Mouse (Mus musculus): ENCODE measurements around the gene Anp32a. TPM values are rescaled to one million over a fixed set of nuclear protein-coding genes. Genes with fewer than 3 reads are reported as not detected.

The Anp32a gene
- total and polyA plus RNA-seq, 3 experiments = 182 to 516 (median 362) TPM

DNA sequence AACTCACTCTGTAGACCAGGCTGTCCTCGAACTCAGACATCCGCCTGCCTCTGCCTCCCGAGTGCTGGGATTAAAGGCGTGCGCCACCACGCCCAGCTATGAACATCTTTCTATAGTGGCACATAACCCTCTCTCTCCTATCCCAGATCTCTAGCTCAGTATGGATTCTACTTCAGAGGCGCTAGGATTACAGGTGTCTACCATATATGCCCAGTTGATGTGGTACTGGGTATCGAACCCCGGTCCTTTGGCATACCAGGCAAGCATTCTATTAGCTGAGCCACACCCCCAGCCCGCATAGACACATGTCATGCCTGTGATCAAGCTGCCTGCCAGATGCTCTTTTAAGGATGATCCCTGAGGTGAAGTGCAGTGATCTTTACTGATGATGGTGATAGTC, 82.8 kb downstream of the Anp32a start:
- H3K9ac ChIP-seq (ENCODE audit: control insufficient read depth, low read depth, low read length, poor library complexity, severe bottlenecking) = no peak overlapping the region
- no peak overlapping the region for H3K4me3 ChIP-seq (ENCODE audit: control insufficient read depth in 1 of 2, insufficient read depth in 1 of 2, low read depth in 2 of 2, low read length in 2 of 2)
- H3K79me2 ChIP-seq (ENCODE audit: control insufficient read depth, insufficient read depth, low read length, poor library complexity) = no peaks in the 10 kb centered on the region
- no peak for TF ChIP-seq TBP (IDR thresholded peaks at IDR 0.05; ENCODE audit: low read depth, low read length)
- TF ChIP-seq MAX (IDR thresholded peaks at IDR 0.05; ENCODE audit: low read length) = no peak
- TF ChIP-seq USF1 (IDR thresholded peaks at IDR 0.05; ENCODE audit: low read depth, low read length) = no peak
- TF ChIP-seq NELFE (IDR thresholded peaks at IDR 0.05; ENCODE audit: low read depth, low read length) = no peak
- no peak for TF ChIP-seq SMC3 (IDR thresholded peaks at IDR 0.05; ENCODE audit: low read depth, low read length)
- TF ChIP-seq RAD21 (IDR thresholded peaks at IDR 0.05; ENCODE audit: low read depth, low read length) = no peak
- TF ChIP-seq MEF2A (IDR thresholded peaks at IDR 0.05; ENCODE audit: extremely low read depth, insufficient replicate concordance, low read depth, low read length, poor library complexity, severe bottlenecking) = no peak
- TF ChIP-seq ZC3H11A (IDR thresholded peaks at IDR 0.05; ENCODE audit: low read depth, low read length) = no peak
- TF ChIP-seq POLR2AphosphoS5 (IDR thresholded peaks at IDR 0.05; ENCODE audit: borderline replicate concordance, low read depth, low read length) = no peak
- no peak for TF ChIP-seq MAFK (IDR thresholded peaks at IDR 0.05; ENCODE audit: borderline replicate concordance, low read depth, low read length)
- H3K36me3 ChIP-seq (ENCODE audit: control insufficient read depth in 1 of 2, insufficient read depth in 2 of 2, low read length in 2 of 2) = no peaks in the 10 kb centered on the region
- H3K9me3 ChIP-seq (replicated peaks; ENCODE audit: insufficient read depth, low read length) = no peaks in the 10 kb centered on the region
- no peaks in the 10 kb centered on the region for H3K27me3 ChIP-seq (ENCODE audit: control insufficient read depth in 1 of 2, insufficient read depth in 2 of 2, low read length in 2 of 2)
- no peak overlapping the region for H3K27ac ChIP-seq (ENCODE audit: control insufficient read depth, low read depth, low read length)
- no peak for DNase-seq (ENCODE audit: low read depth, low spot score)
- no peaks in the 10 kb centered on the region for H3K4me1 ChIP-seq (ENCODE audit: control insufficient read depth in 1 of 2, insufficient read depth in 2 of 2, low read length in 2 of 2)

DNA sequence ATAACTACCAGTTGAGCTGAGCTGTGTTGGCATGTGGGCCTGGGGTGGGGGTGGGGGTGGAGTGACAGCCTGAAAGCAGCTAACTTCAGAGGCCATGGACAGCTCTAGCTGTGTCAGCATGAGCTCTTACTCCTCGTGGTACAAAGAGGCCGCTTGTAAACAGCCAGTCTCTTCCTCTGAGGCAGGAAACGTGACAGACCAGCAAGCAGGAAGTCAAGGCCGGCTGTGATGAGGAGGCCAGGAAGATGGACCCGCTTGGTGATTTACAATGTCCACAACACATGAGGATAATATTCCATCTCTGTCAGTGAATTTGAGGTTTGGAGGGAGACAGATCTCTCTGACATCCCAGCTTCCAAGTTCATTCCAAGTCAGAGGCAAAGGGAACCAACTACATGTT, 84.2 kb downstream of the Anp32a start:
- no peaks in the 10 kb centered on the region; a peak in 1 of 4 replicates for H3K27me3 ChIP-seq (ENCODE audit: control insufficient read depth in 1 of 2, insufficient read depth in 2 of 2, low read length in 2 of 2)
- no peak for DNase-seq (ENCODE audit: low read depth, low spot score)
- no peak overlapping the region for H3K27ac ChIP-seq (ENCODE audit: control insufficient read depth, low read depth, low read length)

GRCm38 (mm10) chr9:62426021-62426420, 84.9 kb downstream of the Anp32a start:
- Histone ChIP-seq H3K27me3 (ENCODE audit: control insufficient read depth in 1 of 2, insufficient read depth in 2 of 2, low read length in 2 of 2) (no peaks in the 10 kb centered on the region; a peak in 1 of 4 replicates), H3K9me3 (replicated peaks; ENCODE audit: insufficient read depth, low read length) (no peaks in the 10 kb centered on the region), H3K36me3 (ENCODE audit: control insufficient read depth in 1 of 2, insufficient read depth in 2 of 2, low read length in 2 of 2) (no peaks in the 10 kb centered on the region), H3K9ac (ENCODE audit: control insufficient read depth, low read depth, low read length, poor library complexity, severe bottlenecking) (no peak overlapping the region), H3K4me1 (ENCODE audit: control insufficient read depth in 1 of 2, insufficient read depth in 2 of 2, low read length in 2 of 2) (no peaks in the 10 kb centered on the region), H3K4me3 (ENCODE audit: control insufficient read depth in 1 of 2, insufficient read depth in 1 of 2, low read depth in 2 of 2, low read length in 2 of 2) (no peak overlapping the region), H3K79me2 (ENCODE audit: control insufficient read depth, insufficient read depth, low read length, poor library complexity) (no peaks in the 10 kb centered on the region), H3K27ac (ENCODE audit: control insufficient read depth, low read depth, low read length) (no peak overlapping the region)
- TF ChIP-seq SMC3 (IDR thresholded peaks at IDR 0.05; ENCODE audit: low read depth, low read length) (no peak), TBP (IDR thresholded peaks at IDR 0.05; ENCODE audit: low read depth, low read length) (no peak), HCFC1 (IDR thresholded peaks at IDR 0.05; ENCODE audit: low read depth, low read length) (no peak), USF1 (IDR thresholded peaks at IDR 0.05; ENCODE audit: low read depth, low read length) (no peak), NELFE (IDR thresholded peaks at IDR 0.05; ENCODE audit: low read depth, low read length) (no peak), MYB (IDR thresholded peaks at IDR 0.05; ENCODE audit: low read depth, low read length) (no peak), MXI1 (IDR thresholded peaks at IDR 0.05; ENCODE audit: low read depth, low read length) (no peak), CHD1 (IDR thresholded peaks at IDR 0.05; ENCODE audit: low read depth, low read length) (no peak)
- DNase-seq (ENCODE audit: low read depth, low spot score) = no peak

More for the DNA sequence above, 84.2 kb downstream of the Anp32a start:
- TF ChIP-seq JUND (IDR thresholded peaks at IDR 0.05; ENCODE audit: low read depth, low read length) = no peak
- TF ChIP-seq POLR2A (IDR thresholded peaks at IDR 0.05; ENCODE audit: control insufficient read depth in 1 of 2, insufficient read depth in 1 of 2, low read depth in 1 of 2, low read length in 2 of 2, poor library complexity in 1 of 2) = no peak
- no peak for TF ChIP-seq SMC3 (IDR thresholded peaks at IDR 0.05; ENCODE audit: low read depth, low read length)
- TF ChIP-seq HCFC1 (IDR thresholded peaks at IDR 0.05; ENCODE audit: low read depth, low read length) = no peak
- no peak for TF ChIP-seq TCF12 (IDR thresholded peaks at IDR 0.05; ENCODE audit: low read depth, low read length)
- no peak for TF ChIP-seq ZC3H11A (IDR thresholded peaks at IDR 0.05; ENCODE audit: low read depth, low read length)
- no peak for TF ChIP-seq CHD2 (IDR thresholded peaks at IDR 0.05; ENCODE audit: low read length)
- TF ChIP-seq TAL1 (IDR thresholded peaks at IDR 0.05; ENCODE audit: low read length) = no peak
- no peaks in the 10 kb centered on the region for H3K79me2 ChIP-seq (ENCODE audit: control insufficient read depth, insufficient read depth, low read length, poor library complexity)
- H3K36me3 ChIP-seq (ENCODE audit: control insufficient read depth in 1 of 2, insufficient read depth in 2 of 2, low read length in 2 of 2) = no peaks in the 10 kb centered on the region
- no peaks in the 10 kb centered on the region for H3K4me1 ChIP-seq (ENCODE audit: control insufficient read depth in 1 of 2, insufficient read depth in 2 of 2, low read length in 2 of 2)
- H3K9me3 ChIP-seq (replicated peaks; ENCODE audit: insufficient read depth, low read length) = no peaks in the 10 kb centered on the region
- no peak overlapping the region for H3K4me3 ChIP-seq (ENCODE audit: control insufficient read depth in 1 of 2, insufficient read depth in 1 of 2, low read depth in 2 of 2, low read length in 2 of 2)
- no peak overlapping the region for H3K9ac ChIP-seq (ENCODE audit: control insufficient read depth, low read depth, low read length, poor library complexity, severe bottlenecking)

Data from MEL (cell line).